Mouse (Mus musculus) testis, adult 2 months (tissue): ENCODE results near the gene Gria2.

ENCODE experiments used
- CTCF ChIP-seq: fragments of 200-500 bp; IDR thresholded peaks from 2 replicates; pipeline ENCODE4 v1.5.1; 2012; ENCODE audit warnings: low read depth, mild to moderate bottlenecking, inconsistent platforms, low read length, moderate library complexity; ENCODE audit not compliant: control insufficient read depth, insufficient read depth, insufficient replicate concordance
- POLR2A ChIP-seq: fragments of 200-500 bp; IDR thresholded peaks from 2 replicates; pipeline ENCODE4 v1.6.1; 2012; ENCODE audit warnings: low read depth, mild to moderate bottlenecking, inconsistent platforms, low read length, moderate library complexity; ENCODE audit not compliant: control insufficient read depth

DNA sequence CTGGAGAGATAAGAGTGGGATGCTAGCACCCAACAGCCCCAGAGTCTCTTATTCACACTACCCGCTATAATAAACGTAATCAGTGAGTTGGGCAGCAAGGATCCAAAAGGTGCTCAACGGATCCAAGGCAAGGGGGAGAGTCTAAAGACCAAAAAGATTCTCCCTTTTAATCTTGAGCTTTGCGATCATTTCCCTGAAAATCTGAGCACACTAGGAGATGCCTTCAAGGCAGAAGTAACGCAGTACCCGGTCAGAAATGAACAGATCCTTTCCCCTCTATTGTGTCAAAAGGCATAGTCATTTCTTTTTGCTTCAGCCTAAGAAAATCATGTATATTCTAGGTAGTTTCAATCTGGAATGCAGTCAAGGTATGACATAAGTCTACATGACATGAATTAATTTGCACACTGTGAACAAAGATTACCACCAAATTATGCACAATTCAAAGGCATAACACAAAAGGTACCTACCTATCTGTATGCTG lies 766 bp downstream of the Gria2 start:
- TF ChIP-seq CTCF (no peak), POLR2A (no peak)
